Mouse (Mus musculus) skeletal muscle tissue, adult 2 months (tissue): Measurements from ENCODE around the gene Cdhr3.
A peak's percentile ranks its signal among the peaks of the same experiment; 100 is the strongest.

Experiments
- DNase-seq: peaks from one replicate; pipeline ENCODE4 v3.0.0-alpha.2; 2012; ENCODE audit warnings: low read depth, low spot score

The Cdhr3 gene

GRCm38 (mm10) chr12:33035089-33035718 lies 57.5 kb downstream of the Cdhr3 start:
- no peak for DNase-seq

- no peak for DNase-seq
Measured at GRCm38 (mm10) chr12:33034343-33035088, 58.2 kb downstream of the Cdhr3 start.

GRCm38 (mm10) chr12:33033221-33033620 lies 59.5 kb downstream of the Cdhr3 start:
- no peak for DNase-seq

GRCm38 (mm10) chr12:33030589-33030988 lies 62.1 kb downstream of the Cdhr3 start:
- DNase-seq = no peak

- DNase-seq = no peak
Measured at GRCm38 (mm10) chr12:33030066-33030465, 62.6 kb downstream of the Cdhr3 start.

DNA sequence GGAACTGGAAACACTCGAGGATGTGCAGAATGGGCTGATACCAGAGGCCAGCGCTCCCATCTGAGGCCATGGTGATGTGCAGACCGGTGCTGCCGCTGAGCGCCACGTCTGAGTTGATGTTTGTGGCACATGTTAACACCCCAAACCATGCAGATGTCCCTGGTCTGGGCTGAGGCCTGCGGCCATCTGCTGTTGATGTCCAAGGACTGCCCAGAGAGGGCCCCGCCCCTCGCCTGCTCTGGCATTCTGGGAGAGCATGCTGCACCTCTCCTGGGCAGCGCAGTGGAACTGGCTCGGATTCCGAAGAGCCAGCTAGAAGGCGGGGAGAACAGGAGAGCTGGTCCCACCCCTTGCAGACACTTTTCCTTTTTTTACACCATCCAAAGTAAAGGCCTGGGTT lies 64.0 kb downstream of the Cdhr3 start:
- no peak for DNase-seq

- DNase-seq = no peak
Measured at GRCm38 (mm10) chr12:33028109-33028691, 64.5 kb downstream of the Cdhr3 start.

DNA sequence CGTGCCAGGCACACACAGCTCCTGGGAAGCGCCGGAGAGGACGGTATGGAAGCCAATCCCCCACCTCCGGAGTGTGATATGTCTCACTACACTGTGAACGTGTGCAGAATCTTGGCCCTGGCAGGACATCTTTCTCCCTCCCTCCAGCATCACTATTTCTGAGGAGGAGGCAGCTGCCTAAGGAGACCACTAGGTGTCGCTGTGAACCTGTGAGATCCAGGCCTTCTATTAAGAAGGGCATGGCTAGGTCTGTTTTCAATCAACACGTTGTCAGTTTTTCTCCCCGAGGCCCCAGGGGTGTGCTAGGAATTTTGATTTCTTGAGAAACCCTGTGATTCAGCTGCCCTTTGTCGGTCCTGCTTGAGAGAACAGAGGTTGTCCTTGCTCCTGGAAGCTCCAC lies 65.6 kb downstream of the Cdhr3 start:
- peak; percentile 88 for DNase-seq

- DNase-seq = no peak
Measured at GRCm38 (mm10) chr12:33024524-33024923, 68.2 kb downstream of the Cdhr3 start.

GRCm38 (mm10) chr12:33021751-33022150 lies 70.9 kb downstream of the Cdhr3 start:
- no peak for DNase-seq

- no peak for DNase-seq
Measured at GRCm38 (mm10) chr12:33021140-33021539, 71.5 kb downstream of the Cdhr3 start.

DNA sequence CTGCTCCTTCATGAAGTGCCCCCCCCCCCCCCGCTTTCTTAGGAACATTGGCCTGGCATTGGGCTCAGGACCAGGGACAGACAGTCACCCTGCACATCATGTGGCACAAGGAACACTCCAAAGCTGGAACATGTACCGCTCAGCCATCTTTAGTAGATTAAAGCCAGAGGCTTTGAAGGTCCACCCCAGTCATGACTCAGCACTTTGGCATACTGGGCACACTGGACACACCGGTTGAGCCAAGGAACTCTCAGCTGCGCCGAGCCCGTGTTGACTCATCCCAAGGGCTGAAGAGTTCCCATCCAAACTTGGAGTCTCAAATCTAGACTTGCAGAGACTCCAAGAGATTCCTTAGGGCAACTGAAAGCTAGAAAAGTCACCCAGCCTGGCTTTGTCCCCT lies 72.7 kb downstream of the Cdhr3 start:
- DNase-seq = peak; percentile 89

DNA sequence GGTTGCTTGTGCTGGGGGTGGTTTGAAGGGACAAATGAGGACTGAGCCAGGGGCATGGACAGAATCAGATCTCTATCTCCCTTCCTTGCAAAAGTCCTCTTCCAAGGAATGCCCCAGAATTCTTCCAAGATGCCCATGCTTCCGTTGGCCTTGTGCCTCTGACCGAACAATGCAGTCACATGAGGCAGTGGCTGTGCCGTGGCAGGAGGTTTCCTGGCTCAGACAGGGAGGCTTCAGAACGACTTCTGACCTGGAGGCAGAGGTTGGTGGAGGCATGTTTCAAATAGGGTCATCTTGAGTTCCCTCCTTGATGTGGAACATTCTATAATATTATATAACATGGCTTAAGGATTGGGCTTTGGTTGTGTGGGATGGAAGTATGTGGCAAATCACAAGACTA lies 74.1 kb downstream of the Cdhr3 start:
- DNase-seq = no peak

DNA sequence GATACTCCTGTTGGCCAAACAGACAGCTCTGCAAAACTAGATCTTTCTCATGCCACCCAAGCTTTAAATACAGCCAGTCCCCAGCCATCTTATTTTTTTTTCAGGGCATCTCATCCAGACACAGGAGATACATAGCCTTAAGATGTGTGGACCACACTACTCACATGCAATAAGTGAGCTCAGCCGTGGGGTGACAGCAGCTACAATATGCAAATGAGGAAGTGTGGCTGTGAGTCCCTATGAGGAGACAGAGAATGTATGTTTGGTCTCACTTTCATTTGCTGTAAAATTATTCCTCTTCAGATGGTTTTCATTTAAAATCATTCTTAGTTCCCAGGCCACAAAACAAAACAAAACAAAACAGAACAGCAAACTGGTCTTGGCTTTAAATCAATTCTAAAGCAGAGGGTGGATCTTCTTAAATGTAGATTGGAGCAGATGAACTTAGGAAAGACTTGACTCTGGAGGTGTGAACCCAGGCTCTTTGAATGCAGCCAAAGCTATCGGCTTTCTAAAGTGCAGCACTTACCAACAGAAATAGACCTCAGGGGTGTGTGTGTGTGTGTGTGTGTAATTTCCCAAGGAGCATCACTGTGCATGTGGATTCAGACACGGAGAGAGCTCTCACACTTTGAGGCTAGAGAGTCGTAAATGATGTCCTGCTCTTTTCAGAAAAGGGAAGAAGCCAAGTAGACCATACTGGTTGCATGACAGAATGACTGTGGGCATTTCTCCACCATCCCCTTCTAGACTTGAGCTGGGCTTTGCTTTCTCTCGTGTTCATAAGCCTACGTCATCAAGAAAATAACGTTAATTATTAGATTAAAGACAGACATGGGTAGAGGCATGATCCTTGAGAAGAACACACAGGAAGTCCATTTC lies 75.6 kb downstream of the Cdhr3 start:
- DNase-seq = no peak

GRCm38 (mm10) chr12:33015103-33015502 lies 77.6 kb downstream of the Cdhr3 start:
- DNase-seq = no peak

GRCm38 (mm10) chr12:33014050-33014796 lies 78.5 kb downstream of the Cdhr3 start:
- no peak for DNase-seq

DNA sequence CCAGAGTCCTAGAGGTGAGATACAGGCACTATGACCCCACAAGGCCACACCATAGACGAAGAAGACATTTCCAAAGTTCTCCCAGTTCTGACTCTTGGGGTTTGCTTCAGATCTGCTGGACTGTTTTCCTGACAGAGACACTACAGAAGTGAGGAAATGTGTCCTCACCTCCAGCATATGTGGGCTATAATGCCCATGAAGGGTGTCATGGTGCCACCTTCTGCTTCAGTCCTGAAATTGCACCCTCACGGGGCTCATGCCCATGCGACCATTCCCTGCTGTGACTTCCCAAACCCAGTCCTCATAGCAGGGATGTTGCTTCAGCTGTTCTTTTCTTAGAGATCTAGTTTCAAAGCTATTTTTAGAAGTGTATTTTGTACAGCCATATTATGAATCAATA lies 82.6 kb downstream of the Cdhr3 start:
- peak; percentile 63 for DNase-seq

- DNase-seq = no peak
Measured at GRCm38 (mm10) chr12:33009206-33009966, 83.3 kb downstream of the Cdhr3 start.

- no peak for DNase-seq
Measured at GRCm38 (mm10) chr12:33008305-33009110, 84.2 kb downstream of the Cdhr3 start.

DNA sequence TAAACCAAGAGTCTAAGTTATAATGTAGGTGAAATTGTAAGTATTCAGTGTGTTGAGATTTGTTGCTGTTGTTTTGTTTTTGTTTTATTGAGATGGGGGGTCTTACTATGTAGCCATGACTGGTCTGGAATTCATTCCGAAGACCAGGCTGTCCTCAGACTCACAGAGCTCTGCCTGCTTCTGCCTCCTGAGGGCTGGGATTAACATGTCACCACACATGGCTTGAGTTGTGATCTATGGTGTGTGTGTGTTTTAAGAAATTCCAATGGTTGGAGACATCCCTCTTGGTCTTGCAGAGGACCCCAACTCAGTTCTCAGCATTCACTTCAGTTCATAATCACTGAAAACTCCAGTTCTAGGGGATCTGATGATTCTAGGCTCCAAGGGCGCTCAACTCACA lies 85.5 kb downstream of the Cdhr3 start:
- DNase-seq = no peak
